Mouse (Mus musculus) CH12.LX (cell line): ENCODE results near the gene Myo9b.

ENCODE experiments used
- BHLHE40 ChIP-seq: IDR thresholded peaks from 2 replicates; pipeline ENCODE4 v1.6.1; 2011; ENCODE audit warnings: mild to moderate bottlenecking, low read depth, low read length, improper control_type of control experiment
- CTCF ChIP-seq, 2 experiments: IDR thresholded peaks in 1 of 2; conservative IDR thresholded peaks in 1 of 2; 2 replicates each; pipeline ENCODE4 v1.5.1; 2011 to 2012; ENCODE audit warnings: low read depth in 2 of 2, low read length in 2 of 2, improper control_type of control experiment in 1 of 2, inconsistent platforms in 1 of 2, mild to moderate bottlenecking in 1 of 2, moderate library complexity in 1 of 2
- EP300 ChIP-seq: IDR thresholded peaks from 2 replicates; pipeline ENCODE4 v1.6.1; 2011; ENCODE audit warnings: low read length, improper control_type of control experiment
- ETS1 ChIP-seq: conservative IDR thresholded peaks from 2 replicates; pipeline ENCODE4 v1.6.1; 2012; ENCODE audit warnings: low read depth, mild to moderate bottlenecking, inconsistent platforms, low read length, improper control_type of control experiment, moderate library complexity
- GABPA ChIP-seq: IDR thresholded peaks from 2 replicates; pipeline ENCODE4 v1.6.1; 2012; ENCODE audit warnings: low read depth, low read length, improper control_type of control experiment, inconsistent platforms; ENCODE audit not compliant: insufficient replicate concordance
- HCFC1 ChIP-seq: IDR thresholded peaks from 2 replicates; pipeline ENCODE4 v1.6.1; 2012; ENCODE audit warnings: low read depth, mild to moderate bottlenecking, inconsistent platforms, low read length, improper control_type of control experiment
- IRF4 ChIP-seq: IDR thresholded peaks from 2 replicates; pipeline ENCODE4 v1.6.1; 2014; ENCODE audit warnings: low read depth, mild to moderate bottlenecking, inconsistent platforms, low read length, improper control_type of control experiment
- KAT2A ChIP-seq: IDR thresholded peaks from 2 replicates; pipeline ENCODE4 v1.6.1; 2012; ENCODE audit warnings: low read length, improper control_type of control experiment, inconsistent platforms; ENCODE audit not compliant: insufficient replicate concordance
- MAZ ChIP-seq: IDR thresholded peaks from 2 replicates; pipeline ENCODE4 v1.6.1; 2012; ENCODE audit warnings: low read depth, mild to moderate bottlenecking, inconsistent platforms, low read length, improper control_type of control experiment, moderate library complexity
- POLR2A ChIP-seq: IDR thresholded peaks from 2 replicates; pipeline ENCODE4 v1.6.1; 2011; ENCODE audit warnings: low read depth, mild to moderate bottlenecking, improper control_type of control experiment, low read length
- POLR2AphosphoS2 ChIP-seq: IDR thresholded peaks from 2 replicates; pipeline ENCODE4 v1.6.1; 2011; ENCODE audit warnings: low read depth, low read length, improper control_type of control experiment
- RAD21 ChIP-seq: IDR thresholded peaks from 2 replicates; pipeline ENCODE4 v1.6.1; 2011; ENCODE audit warnings: low read depth, mild to moderate bottlenecking, low read length, improper control_type of control experiment, moderate library complexity
- UBTF ChIP-seq: IDR thresholded peaks from 2 replicates; pipeline ENCODE4 v1.6.1; 2012; ENCODE audit warnings: low read depth, mild to moderate bottlenecking, inconsistent platforms, low read length, improper control_type of control experiment, moderate library complexity
- USF1 ChIP-seq: IDR thresholded peaks from 2 replicates; pipeline ENCODE4 v1.6.1; 2014; ENCODE audit warnings: low read depth, mild to moderate bottlenecking, inconsistent platforms, low read length, improper control_type of control experiment

DNA sequence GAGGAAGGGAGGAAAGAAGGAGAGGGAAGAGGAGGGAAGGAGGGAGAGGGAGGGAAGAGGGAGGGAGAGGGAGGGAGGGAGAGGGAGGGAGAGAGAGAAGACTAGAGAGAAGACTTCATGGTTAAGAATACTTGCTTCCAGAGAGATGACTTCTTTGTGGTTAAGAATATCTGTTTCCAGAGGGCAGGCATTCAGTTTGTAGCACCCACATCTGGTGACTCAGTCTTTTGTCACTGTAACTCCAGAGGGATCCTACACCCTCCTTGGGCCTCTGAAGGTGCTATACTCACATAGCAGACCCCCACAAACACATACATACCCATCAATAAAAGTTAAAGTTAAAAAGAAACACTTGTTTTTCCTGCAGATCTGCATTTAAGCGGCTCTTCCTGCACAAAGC is 79.0 kb downstream of the Myo9b start:
- TF ChIP-seq EP300 (no peak), ETS1 (no peak), POLR2A (no peak), IRF4 (no peak), CTCF (conservative IDR thresholded peaks at IDR 0.05 in 1 of 2, IDR thresholded peaks at IDR 0.05 in 1 of 2; ENCODE audit: low read depth in 2 of 2, low read length in 2 of 2) (no peak), HCFC1 (no peak), BHLHE40 (no peak), RAD21 (no peak), USF1 (no peak), MAZ (no peak), KAT2A (no peak), POLR2AphosphoS2 (no peak), UBTF (no peak), GABPA (no peak)
